Mouse (Mus musculus): Measurements from ENCODE around the gene Akap9.
"Not testable (repeated sequence)": the region's sequence is repeated elsewhere in the genome, so short reads cannot be mapped to it uniquely, and the experiment has no call there.

Akap9 gene

DNA sequence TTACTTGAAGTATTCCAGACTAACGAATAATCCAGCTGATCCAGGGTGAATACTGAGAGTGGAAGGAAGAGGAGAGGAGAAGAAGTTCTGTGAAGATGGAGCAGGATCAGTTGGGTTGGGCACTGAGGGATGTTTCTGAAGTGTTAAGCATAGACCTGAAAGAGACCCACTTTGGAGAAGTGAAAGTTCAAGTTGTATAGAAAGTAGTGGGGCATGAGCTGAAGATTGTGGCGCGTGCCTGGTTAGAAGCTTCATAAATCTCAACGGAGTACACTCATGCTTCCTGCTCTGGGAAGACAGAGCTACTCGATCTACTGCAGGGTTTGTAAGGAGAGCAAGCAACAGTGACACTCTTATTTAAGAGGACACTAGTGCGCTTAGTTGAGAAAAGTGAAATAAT, 41.3 kb downstream of the Akap9 start:
- no peak for DNase-seq (ENCODE audit: low spot score in 2 of 2)

GRCm38 (mm10) chr5:3970936-3971335, 43.1 kb downstream of the Akap9 start:
- DNase-seq (ENCODE audit: low spot score in 2 of 2), result no peak

- DNase-seq (ENCODE audit: low spot score in 2 of 2), result no peak
These were observed 45.9 kb downstream of the Akap9 start for GRCm38 (mm10) chr5:3973764-3974163.

DNA sequence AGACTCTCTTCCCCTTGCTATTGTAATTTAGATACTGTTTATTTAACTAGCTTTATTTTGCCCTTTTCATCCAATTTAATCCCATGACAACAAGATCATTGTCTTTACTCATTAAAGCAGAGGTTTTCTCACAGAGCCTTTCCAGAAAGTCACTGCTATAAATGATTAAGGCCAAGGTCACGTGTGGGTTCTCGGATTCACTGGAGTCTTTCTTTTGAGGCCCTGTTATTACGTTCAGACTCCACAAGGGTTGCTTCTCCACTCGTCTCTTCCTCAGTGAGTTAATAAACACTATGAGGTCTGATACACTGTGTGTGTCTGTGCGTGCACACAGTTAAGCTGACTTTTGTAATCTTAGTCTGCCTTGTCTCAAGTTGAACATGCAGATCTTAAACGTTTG, 47.0 kb downstream of the Akap9 start:
- DNase-seq (ENCODE audit: low spot score in 2 of 2), result no peak

GRCm38 (mm10) chr5:3976111-3976510, 48.3 kb downstream of the Akap9 start:
- DNase-seq (ENCODE audit: low spot score in 2 of 2), result no peak

- DNase-seq (ENCODE audit: low spot score in 2 of 2), result no peak
These were observed 50.0 kb downstream of the Akap9 start for GRCm38 (mm10) chr5:3977904-3978303.

GRCm38 (mm10) chr5:3989608-3990007, 61.8 kb downstream of the Akap9 start:
- no peak for DNase-seq (ENCODE audit: low spot score in 2 of 2)

DNA sequence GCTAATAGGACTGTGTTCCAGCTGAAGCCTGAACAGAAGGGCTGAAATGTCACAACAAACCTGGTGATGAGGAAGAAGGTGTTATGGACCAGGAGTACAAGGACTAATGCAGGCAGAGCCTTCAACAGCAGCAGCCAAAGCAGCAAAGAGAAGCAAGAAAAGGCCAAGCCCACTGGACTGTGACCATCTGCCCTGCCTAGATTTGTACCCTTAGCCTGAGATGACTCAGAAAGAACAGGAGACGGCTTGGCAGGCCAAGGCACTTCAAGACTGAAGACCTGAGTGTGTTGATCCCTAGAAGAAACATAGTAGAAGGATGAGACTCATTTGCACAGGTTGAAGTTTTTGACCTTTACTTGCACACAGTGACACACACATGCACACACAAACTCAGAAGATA, 62.6 kb downstream of the Akap9 start:
- DNase-seq (ENCODE audit: low spot score in 2 of 2), result no peak

DNA sequence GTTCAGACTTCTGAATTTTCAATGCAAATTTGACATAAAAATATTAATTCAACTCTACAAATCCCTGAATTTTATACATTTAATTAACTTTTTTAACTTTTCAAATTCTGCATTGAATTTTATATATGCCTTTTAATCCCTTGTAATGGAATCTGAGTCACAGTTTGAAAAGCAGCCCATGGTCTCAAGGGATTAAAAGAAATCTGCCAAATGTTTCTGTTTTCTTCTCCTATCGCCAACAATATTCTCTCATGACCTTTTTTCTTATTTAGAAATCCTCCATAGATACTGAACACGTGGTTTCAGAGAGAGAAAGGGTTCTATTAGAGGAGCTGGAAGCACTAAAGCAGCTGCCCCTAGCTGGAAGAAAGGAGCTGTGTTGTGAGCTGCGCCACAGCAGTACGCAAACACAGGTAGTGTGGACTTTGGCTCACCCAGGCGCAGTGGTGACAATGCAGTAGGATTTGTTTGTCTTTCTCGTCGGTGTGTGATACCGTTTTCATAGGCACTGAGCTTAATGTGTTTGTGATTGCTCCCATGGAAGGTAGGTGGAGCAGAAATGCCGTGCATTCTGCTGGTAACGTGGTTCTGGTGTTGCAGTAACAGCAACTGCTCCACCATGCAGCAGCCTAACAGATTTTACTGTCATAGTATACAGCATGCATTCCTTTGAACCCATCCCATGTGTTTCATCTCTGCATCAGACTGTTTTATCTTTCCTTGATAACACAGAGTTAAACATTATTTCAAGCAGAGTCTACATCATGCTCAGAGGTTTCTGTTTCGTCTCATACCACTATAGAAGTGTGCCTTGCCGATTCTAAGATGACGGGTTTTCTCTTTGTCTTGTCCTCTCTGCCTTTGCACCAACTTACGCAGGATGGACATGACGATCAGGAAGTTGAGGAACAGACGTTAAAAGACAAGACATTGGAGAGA, 76.9 kb downstream of the Akap9 start:
- DNase-seq (ENCODE audit: low spot score in 2 of 2), result no peak

DNA sequence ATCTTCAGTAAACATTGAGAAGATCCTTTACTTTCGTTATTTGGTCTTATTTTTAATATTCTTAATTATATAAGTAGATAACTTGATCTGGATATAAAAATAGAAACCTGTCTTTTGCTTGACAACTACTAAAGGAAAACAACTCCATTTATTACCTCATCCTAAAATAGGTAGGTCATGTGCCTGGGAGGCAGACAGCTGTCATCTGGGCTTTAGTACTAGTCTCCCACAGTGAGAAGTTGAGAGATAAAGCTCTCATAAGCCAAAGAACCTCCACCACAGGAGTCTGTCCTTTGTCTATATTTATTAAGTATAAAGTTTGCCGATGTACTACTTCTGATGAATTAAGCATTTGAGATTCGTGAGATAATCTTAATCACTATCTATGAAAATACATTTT, 78.8 kb downstream of the Akap9 start:
- DNase-seq (ENCODE audit: low spot score in 2 of 2), result no peak

DNA sequence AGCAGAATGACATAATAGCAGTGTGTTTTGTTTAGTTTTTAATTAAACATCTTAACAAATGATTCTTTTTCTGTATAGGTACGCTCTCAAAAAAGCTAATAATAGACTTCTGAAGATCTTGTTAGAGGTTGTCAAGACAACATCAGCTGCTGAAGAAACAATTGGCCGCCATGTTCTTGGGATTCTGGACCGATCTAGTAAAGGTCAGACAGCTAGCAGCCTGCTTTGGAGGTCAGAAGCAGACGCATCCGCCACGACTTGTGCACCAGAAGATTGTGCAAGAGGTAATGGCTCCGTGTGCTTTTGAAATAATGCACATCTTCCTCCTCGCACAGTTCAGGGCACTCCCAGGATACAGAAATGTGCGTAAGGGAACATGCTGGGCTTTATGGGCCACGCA, 80.4 kb downstream of the Akap9 start:
- DNase-seq (ENCODE audit: low spot score in 2 of 2), result no peak

GRCm38 (mm10) chr5:4009540-4009939, 81.7 kb downstream of the Akap9 start:
- DNase-seq (ENCODE audit: low spot score in 2 of 2), result no peak

DNA sequence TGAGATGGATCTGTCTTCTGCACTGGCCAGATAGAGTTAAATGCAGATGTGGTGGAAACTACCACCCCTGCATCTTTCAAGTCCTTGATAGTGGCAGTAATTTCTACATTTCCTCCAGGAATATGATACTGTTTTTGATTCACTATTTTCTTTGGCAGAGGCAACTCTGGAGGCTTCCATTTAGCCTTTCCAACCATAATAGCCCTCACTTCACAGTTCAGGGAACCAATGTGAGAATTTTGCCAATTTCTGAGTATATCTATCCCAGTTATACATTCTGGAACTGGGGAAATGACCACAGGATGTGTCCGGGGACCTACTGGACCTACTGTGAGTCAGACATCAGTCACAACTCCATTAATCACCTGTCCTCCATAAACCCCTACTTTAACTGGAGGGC, 89.8 kb downstream of the Akap9 start:
- not testable (repeated sequence) for DNase-seq (ENCODE audit: low spot score in 2 of 2)

- no peak for DNase-seq (ENCODE audit: low spot score in 2 of 2)
These were observed 91.5 kb downstream of the Akap9 start for GRCm38 (mm10) chr5:4019377-4019776.

DNA sequence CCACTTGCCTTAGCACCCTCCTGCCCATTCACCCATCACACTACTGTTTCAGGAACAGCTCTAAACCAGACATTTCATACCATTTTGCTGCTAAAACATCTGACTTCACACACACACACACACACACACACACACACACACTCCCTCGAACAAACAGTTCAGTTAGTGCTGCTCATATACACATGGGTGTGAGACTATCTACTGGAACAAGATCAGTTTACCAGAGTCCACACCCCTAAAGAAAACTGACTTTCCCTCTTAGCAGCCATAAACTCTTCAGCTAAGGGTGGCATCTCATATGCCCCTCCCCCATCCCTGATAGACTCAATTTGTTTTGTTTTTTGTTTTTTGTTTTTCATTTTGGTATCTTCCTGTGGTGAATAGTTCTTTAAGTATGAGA, 92.2 kb downstream of the Akap9 start:
- no peak for DNase-seq (ENCODE audit: low spot score in 2 of 2)

GRCm38 (mm10) chr5:4023186-4023585, 95.3 kb downstream of the Akap9 start:
- DNase-seq (ENCODE audit: low spot score in 2 of 2), result no peak

DNA sequence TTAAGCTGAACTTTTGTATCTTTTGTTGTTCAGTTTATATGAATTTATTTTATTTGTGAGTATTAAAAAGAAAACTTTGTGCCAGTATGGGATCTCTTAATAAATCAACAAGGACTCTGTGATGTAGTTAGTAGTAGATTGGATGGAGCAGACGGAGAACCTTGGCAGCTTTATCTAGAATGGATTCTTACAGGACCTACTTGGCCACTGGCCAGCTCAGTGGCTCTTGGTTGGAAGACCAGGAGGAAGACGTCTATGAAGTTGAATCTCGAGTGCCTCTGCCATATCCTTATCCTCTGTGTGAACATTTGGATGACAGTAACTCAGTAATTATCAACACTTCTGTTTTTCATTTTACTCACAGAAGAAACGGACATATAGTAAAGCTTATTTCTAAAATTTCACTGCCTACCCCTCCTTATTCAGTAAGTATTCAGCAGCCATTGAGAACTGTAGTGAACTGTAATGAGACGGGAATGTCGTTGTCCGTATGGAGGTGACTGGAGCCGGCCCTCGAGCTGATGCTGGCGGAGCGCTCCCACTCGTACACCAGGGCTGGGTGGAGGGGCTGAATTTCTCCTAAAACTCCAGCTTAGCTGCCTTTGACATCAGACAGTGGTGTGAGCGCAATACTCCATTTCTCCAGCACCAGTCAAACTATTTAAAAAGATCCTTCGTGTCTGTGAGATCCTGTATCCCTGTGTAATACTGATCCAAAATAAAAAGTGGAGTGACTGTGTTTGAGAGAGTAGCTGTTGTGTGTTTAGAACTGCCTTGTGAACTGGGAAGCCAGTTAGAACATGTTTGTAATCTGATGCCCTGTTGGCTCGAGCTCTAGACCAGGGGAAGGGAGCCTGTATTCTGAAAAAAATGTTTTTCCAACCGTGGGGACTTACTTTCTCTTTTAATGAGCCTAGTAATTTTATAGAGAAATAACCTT, 96.2 kb downstream of the Akap9 start:
- DNase-seq (ENCODE audit: low spot score in 2 of 2), result no peak

GRCm38 (mm10) chr5:4024727-4025126, 96.9 kb downstream of the Akap9 start:
- no peak for DNase-seq (ENCODE audit: low spot score in 2 of 2)

DNA sequence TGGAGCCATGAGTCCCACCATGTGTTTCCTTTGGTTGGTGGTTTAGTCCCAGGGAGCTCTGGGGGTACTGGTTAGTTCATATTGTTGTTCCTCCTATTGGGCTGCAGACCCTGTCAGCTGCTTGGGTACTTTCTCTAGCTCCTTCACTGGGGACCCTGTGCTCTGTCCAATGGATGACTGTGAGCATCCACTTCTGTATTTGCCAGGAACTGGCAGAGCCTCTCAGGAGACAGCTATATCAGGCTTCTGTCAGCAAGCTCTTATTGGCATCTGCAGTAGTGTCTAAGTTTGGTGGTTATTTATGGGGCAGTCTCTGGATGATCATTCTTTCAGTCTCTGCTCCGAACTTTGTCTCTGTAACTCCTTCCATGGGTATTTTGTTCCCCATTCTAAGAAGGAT, 98.5 kb downstream of the Akap9 start:
- DNase-seq (ENCODE audit: low spot score in 2 of 2), result not testable (repeated sequence)

GRCm38 (mm10) chr5:4028486-4029173, 100.8 kb downstream of the Akap9 start:
- no peak for DNase-seq (ENCODE audit: low spot score in 2 of 2)

- no peak for DNase-seq (ENCODE audit: low spot score in 2 of 2)
These were observed 104.0 kb downstream of the Akap9 start for GRCm38 (mm10) chr5:4031846-4032245.

DNA sequence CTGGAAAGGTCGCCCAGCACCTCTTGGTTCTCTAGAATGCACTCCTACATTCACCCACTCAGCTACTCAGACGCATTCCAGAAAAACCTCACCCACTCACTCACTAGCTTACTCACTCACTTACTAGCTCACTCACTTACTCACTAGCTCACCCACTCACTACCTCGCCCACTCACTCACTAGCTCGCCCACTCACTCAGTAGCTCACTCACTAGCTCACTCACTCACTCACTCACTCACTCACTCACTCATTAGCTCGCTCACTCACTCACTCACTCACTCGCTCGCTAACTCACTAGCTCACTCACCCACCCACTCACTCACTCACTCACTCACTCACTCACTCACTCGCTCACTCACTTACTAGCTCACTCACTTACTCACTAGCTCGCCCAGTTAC, 108.8 kb downstream of the Akap9 start:
- no peak for DNase-seq (ENCODE audit: low spot score in 2 of 2)
